Mouse (Mus musculus) brain, embryonic 14.5 days (tissue): ENCODE data around the gene Bcl7c.

ENCODE experiments used
- CTCF ChIP-seq: fragments of 200-500 bp; IDR thresholded peaks from 2 replicates; pipeline ENCODE4 v1.5.1; 2012; ENCODE audit warnings: inconsistent platforms, mild to moderate bottlenecking, moderate library complexity, borderline replicate concordance; ENCODE audit not compliant: insufficient read depth, insufficient read length; ENCODE audit errors: extremely low read depth
- POLR2A ChIP-seq: fragments of 200-500 bp; IDR thresholded peaks from 2 replicates; pipeline ENCODE4 v1.6.1; 2012; ENCODE audit warnings: mild to moderate bottlenecking, inconsistent platforms, borderline replicate concordance; ENCODE audit not compliant: poor library complexity, insufficient read depth, insufficient read length, severe bottlenecking; ENCODE audit errors: extremely low read depth

GRCm38 (mm10) chr7:127646363-127646762, 62.4 kb downstream of the Bcl7c start:
- no peak for TF ChIP-seq CTCF
- no peak for TF ChIP-seq POLR2A
